Mouse (Mus musculus): ENCODE data around the gene Ocln.

Ocln gene

DNA sequence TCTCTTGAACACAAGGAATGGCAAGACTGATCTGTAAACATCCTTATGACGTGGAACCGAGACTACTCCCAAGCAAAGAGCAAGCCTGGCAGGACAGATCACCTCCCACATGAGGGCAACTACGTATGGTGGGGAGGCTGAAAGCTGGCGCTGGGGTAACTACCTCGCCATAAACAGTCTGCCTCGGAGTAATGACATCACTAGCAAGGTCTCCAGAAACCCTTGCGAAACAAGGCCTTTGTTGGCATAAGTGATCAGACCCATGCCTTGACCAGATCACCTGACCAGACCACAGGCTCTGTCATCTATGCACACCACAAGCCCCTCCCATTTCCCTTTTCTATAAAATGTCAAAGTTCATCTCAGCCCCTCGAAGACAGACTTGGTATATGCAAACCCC, 59.2 kb downstream of the Ocln start:
- in situ Hi-C loops (cut with MboI, MseI), result loop anchor here (5.0 to 25.0 kb wide), 2 partner anchors 94 to 406 kb away; no protein-coding TSS in a partner anchor

DNA sequence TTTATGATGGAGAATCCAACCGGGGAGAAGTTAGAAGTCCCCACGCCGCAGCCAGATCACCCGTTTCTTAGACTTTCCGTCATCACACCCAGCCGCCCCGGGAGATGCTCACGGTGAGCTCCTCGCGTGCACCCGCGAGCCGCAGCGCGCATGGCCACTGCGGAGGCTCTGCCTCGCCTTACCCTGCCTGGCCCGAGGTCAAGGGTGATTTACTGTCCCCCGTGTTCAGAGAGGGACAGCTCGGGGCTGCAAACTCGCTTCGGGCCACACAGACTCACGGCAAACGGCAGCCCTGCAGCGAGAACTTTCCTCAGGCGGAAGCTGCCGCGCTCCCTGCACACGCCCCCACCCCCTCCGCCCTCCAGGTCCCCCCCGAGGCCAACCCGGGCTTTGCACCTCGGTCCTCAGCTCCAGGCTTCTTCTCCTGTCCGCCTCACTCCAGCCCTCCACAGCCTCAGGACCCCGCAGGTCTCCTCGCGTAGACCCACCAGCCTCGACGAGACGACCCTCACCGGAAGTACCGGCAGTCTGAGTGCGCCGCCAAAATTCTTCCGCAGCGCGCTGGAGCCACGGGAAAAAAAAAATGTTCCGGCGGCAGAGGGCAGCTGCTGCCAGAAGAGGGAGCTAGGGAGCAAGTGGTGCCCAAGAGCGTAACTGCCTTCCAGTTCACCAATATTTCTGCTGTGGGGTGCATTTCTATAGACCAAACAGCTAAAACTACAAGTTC, 60.3 kb downstream of the Ocln start, which contains the start of gene Gtf2h2:
TSS of gene Gtf2h2 (minus strand) at position 519 of the 727 bp plus-strand sequence.
- in situ Hi-C loops (cut with MboI, MseI), result loop anchor here (5.0 to 25.0 kb wide), 2 partner anchors 95 to 405 kb away; no protein-coding TSS in a partner anchor

DNA sequence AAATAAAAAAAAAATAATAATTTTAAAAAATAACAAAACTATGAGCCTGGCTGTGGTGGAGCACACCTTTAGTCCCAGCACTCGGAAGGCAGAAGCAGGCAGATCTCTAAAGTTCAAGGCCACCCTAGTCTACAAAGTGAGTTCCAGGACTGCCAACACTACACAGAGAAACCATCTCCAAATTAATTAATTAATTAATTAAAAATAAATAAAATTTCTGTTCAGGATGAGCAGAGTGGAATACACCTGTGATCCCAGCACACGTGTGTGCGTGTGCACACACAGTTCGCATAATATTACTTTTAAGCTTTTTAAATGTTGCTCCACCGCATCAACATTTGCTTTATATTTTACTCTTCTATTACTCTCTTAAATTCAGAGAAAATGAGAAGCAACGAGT, 60.9 kb downstream of the Ocln start:
- in situ Hi-C loops (cut with MboI, MseI), result loop anchor here (5.0 to 25.0 kb wide), 2 partner anchors 96 to 404 kb away; no protein-coding TSS in a partner anchor

DNA sequence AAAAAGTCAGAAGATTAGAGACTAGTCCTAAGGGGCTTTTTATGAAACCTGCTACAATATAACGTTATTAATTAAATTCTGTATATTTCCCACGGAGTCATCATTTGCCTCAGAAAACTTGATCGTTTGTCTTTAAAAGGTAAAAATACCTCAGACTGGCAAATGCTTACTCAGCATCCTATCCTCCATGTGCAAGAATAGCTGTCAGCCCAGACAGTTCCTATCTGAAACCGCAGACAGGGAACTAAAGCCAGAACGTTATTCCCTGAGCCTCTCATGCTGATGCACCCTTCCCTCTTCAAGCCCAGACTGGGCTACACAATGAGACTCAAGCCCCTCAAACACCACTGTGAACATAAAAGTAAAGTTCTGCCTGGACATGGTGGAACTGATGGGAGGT, 62.1 kb downstream of the Ocln start:
- in situ Hi-C loops (cut with MboI, MseI), result loop anchor here (5.0 to 25.0 kb wide), 2 partner anchors 97 to 403 kb away; no protein-coding TSS in a partner anchor

DNA sequence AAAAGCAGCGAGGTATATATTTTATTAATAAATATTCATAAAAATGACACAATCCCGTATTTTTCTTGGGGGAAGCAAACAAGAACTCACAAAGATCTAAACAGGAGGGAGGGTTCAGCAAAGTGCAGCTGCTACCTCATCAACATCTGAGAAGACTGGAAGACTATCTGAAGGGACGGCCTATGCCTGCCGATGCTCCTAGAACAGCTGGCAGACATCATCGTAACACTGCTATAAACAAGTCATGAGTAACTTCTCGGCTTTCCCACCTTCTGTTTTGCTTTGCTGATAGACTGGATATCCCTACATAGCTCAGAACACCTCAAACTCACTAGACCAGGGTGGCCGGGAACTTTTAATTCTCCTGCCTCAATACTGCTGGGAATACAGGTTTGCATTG, 68.9 kb downstream of the Ocln start:
- in situ Hi-C loops (cut with MboI, MseI), result loop anchor here (25.0 kb wide), 1 partner anchor 396 kb away; no protein-coding TSS in a partner anchor

DNA sequence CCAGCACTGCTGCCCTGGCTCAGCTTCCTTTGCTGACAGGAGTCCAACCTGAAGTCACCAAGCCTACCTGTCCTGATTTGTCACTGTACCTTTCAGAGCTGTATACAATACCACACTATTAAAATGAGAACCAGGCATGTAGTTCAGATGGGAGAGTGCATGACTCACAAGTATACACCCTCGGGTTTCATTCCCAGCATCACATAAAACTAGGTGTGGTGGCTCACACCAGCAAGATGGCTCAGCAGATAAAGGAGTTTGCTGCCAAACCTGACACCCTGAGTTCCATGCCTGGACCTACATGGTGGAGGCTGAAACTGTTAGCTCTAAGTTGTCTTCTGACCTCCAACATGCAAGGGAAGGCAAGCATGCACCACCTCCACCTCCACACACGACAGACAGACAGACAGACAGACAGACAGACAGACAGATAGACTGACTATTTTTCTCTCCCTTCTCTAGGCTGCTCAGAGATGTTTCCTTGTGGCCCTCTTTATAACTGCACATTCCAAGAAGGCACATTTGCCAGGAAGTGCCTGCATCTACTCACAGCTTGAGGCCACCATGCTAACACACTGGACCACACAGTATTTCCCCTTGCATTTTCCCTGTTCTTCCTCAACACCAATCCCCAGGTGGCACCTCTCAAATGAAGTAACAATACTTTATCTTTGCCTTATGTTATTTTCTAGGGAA, 88.8 kb downstream of the Ocln start:
- in situ Hi-C loops (cut with MboI, MseI), result loop anchor here (25.0 kb wide), 1 partner anchor 426 kb away; no protein-coding TSS in a partner anchor

DNA sequence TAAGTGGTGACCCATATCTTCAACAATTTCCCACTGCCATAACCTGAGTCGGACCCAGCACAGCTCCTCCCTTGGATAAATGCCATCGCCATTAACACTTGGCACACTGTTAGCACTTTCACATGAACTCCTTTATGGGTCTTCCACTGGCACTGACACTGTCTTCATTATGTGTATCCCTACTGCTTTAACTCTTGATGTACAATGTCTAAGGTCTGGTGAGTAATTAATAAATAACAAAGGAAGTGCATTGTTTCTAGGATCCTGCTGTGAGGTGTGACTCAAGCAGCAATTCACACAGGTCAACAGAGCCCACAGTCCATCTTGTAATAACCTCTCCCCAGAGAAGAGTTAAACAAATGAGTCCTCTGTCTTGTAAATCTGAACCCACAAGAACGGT, 91.2 kb downstream of the Ocln start:
- in situ Hi-C loops (cut with MboI, MseI), result loop anchor here (25.0 kb wide), 1 partner anchor 424 kb away; no protein-coding TSS in a partner anchor

DNA sequence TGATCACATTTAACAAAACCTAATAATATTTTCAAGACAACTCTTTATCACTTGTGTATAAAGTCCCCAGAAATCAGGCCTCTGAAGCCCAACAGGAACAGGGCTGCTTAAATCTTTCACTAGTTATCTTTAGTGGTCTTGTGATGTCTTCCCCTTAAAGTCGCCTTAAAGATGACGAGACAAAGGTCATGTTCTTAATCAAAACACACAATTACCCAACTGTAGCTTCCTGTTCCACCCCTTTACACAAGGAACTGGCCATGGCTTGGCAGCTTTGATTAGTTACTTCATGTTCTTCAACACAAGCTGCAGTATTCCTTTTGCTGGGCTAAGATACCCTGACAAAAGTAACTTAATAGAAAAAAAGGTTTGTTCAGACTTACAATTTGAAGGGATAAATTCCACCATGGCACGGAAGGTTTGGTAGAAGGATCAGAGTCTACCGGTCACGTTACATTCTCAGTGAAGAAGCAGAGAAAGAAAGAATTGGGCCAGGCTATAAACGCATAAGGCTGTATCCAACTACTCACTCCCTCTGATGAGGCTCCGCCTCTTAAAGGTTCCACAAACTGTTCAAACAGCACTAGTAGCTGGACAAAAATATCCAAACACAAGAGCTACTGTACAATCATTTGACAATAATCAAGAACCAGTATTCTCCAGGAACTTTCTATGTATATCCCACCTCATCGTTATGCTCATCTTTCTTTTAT, 99.9 kb downstream of the Ocln start, which contains the start of gene Naip1:
TSS of gene Naip1 (minus strand) at position 455 of the 713 bp plus-strand sequence.
- in situ Hi-C loops (cut with MboI, MseI), result loop anchor here (25.0 kb wide), 1 partner anchor 415 kb away; no protein-coding TSS in a partner anchor

DNA sequence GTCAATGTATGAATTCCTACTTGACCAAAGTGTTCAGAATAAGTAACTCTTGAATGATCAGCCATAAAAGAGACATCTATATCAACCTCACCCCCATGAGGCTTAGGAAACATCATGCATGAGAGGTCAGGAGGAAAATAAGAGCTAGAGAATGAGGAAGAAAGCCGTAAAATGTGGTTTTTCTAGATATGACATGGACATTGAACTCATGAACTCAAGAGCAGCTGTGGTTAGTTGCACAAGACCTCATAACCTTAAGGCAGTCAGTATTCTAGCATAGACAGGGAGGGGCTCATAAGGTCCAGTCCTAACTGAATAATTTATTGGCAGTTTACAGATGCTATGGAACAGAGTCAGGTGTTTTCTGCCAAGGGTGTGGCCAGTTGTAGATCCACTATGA, 103.0 kb downstream of the Ocln start:
- in situ Hi-C loops (cut with MboI, MseI), result no loop called here
